Mouse (Mus musculus): ENCODE measurements around the gene Ankrd12.

Gene Ankrd12

DNA sequence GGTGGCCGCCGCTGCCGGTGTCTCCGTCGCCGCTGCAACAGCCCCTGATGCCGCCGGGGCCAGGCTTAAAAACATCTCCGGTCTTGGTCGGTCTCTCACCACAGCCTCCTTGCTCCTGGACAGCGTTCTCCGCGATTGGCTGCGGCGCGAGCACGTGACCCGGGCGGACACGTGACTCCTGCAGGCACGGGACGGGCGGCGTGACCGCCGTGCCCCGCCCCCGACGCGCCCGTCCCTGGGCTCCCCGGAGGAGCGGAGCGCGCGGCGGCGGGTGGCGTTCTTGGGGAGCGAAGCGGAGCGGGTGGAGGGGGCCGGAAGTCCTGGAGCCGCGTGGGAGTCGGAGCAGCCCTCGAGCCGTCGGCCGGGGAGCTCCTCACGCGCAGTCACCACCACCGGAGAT lies at the start of gene Ankrd12:
TSS of gene Ankrd12 (minus strand) at position 156 of the 400 bp plus-strand sequence.
- DNase-seq (ENCODE audit: low spot score), result peak; percentile 96

DNA sequence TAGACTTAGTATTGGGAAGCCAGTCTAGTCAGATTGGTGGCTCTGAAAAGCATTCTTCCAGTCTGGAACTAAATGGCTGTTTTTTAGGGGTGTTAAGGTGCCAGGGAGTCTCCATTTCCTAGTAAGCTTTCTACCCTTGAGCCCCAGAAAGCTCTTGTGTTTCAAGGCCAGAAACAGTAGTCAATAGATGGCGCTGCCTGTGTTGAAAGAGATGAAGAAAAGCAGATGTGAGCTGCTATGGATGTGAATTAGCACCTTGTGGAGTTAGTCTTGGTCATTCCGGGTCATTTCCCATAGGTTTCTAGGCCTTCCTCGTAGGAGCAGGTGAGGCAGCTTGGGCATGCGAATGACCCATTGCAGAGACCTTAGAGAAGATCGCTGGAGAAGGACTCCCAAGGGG lies 48.3 kb upstream of the Ankrd12 start:
- no peak for DNase-seq (ENCODE audit: low spot score)

- DNase-seq (ENCODE audit: low spot score), result no peak
Observed at GRCm38 (mm10) chr17:66123816-66124610, 47.1 kb upstream of the Ankrd12 start.

GRCm38 (mm10) chr17:66123066-66123815 lies 46.4 kb upstream of the Ankrd12 start, which contains the start of gene Ddx11:
Ddx11 (plus strand) TSS chr17:66123520.
- peak; percentile 90 for DNase-seq (ENCODE audit: low spot score)

DNA sequence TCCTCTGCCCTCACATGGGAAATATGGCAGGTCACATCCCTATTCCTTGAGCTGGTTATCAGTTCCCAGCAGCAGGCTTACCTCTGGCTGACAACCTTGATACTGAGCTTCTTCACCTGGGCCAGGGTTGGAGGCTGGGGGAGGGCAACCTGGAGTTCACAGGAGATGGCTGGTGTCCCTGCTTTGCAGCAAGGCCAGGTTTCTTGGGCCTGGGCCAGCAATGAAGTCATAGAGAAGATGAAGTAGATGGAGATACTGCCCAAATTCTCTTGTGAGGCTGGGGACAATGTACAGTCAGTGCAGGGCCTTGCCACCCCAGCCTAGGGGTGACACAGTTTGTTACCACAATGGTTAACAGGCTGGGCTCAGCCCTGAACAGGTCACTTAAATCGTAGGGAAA lies 43.8 kb upstream of the Ankrd12 start:
- no peak for DNase-seq (ENCODE audit: low spot score)

DNA sequence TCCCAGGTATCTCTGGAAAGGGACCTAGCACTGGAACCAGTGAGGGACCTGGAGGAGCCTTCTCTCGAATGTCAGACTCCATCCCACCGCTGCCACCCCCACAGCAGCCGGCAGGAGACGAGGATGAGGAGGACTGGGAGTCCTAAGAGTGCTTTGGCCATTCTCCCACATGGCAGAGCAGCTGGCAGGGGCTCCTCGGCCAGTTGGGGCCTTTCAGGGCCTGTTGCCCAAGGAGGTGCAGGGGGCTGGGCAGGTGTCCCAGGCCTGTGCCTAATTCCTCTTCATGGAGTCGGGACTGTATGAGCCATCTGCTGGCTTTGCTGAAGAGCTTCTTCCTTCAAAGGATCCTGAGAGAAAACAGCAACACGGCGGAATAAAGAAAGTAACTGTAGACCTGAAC lies 42.1 kb upstream of the Ankrd12 start:
- no peak for DNase-seq (ENCODE audit: low spot score)

GRCm38 (mm10) chr17:66112166-66112565 lies 35.3 kb upstream of the Ankrd12 start:
- DNase-seq (ENCODE audit: low spot score), result no peak

- peak; percentile 90 for DNase-seq (ENCODE audit: low spot score)
Observed at GRCm38 (mm10) chr17:66111402-66111959, 34.6 kb upstream of the Ankrd12 start, which contains the start of gene Washc1. Washc1 (plus strand) TSS chr17:66111545.

DNA sequence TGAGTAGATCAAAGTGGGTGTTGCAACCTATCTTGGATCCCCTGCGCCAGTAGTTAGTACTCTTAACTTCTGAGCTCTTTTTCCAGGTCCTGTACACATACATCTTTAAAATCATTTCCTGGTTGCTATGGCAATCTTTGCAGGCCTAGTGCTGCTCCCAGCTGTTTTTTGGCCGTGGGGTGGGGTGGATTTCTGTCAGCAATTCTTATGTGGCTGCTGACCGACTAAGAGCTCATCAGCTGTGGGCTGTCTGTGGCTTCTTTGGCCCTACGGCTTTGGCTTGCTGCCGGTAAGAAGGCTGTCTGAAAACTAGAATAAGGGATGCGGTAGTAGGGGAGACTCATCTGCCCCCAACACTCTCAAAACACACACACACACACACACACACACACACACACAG lies 33.9 kb upstream of the Ankrd12 start:
- no peak for DNase-seq (ENCODE audit: low spot score)

- no peak for DNase-seq (ENCODE audit: low spot score)
Observed at GRCm38 (mm10) chr17:66108198-66108597, 31.3 kb upstream of the Ankrd12 start.

GRCm38 (mm10) chr17:66107466-66107865 lies 30.6 kb upstream of the Ankrd12 start:
- no peak for DNase-seq (ENCODE audit: low spot score)

DNA sequence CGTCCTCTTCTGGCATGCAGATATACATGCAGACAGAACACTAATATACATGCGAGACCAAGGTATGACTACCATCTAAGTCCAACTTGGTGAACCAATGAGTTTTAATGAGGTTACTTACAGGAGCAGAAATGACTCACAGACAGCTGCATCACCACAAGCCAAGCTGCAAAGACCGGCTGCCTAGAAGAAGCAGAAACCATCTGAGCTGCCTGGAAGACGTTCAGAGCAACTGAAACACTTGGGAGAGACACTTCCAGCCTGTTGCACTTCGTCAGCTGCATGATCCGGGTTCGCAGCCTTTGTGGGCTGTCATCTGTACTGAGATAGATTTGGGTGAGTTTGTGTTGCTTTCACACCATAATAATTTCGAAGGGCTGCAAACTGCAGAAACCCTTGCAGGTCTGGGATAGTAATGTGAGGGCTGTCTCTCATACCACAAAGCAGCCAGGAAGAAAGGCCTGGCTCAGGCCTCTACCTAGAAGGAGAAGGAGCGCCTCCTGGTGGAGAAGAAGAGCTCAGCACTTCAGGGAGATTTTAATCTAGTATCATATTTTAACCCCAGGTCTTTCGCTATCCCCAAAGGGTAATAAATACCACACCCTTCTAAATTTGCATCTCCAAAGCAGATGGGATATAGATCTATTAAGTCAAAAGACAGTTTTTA lies 29.8 kb upstream of the Ankrd12 start:
- DNase-seq (ENCODE audit: low spot score), result no peak

- DNase-seq (ENCODE audit: low spot score), result no peak
Observed at GRCm38 (mm10) chr17:66104076-66104475, 27.2 kb upstream of the Ankrd12 start.

GRCm38 (mm10) chr17:66101380-66102330 lies 24.8 kb upstream of the Ankrd12 start, which contains the start of gene Ndufv2:
Ndufv2 (minus strand) TSS chr17:66101559.
- DNase-seq (ENCODE audit: low spot score), result peak; percentile 92

DNA sequence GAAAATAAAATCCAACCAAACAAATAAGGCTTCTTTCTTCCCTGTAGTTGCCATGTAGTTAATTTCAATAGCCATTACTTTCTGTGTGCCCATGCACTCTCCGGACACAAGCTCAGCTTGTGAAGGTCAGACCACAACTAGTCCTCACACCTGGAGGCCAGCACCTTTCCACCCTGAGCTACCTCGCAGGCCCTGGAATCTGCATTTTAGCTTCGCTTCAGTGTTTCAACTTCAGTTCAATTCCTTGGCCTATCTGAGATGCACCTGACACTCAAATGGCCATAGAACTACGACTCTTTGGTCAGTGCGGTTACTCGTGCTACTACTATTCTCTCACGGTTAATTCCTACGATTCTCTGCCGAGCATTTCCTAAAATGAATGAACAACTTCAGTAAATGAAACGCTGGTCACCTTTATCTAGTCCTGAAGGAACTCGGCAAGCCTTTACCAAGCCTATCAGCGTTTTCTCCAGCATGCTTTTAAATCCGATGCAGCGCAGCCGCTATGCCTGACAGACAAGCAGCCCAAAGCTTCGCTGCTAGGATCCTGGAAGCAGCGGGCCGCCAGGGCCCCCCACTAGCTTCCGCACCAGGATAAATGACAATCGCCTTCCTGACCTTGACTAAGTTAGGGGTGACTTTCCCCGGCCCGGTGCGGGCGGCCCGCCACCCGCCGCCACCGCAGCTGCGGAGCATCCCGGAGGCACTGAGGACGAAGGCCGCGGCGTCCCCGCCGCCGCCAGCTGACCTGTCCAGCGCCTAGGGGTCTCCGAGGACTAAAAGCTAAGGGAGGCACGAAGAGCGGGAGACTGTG lies 23.9 kb upstream of the Ankrd12 start:
- no peak for DNase-seq (ENCODE audit: low spot score)

DNA sequence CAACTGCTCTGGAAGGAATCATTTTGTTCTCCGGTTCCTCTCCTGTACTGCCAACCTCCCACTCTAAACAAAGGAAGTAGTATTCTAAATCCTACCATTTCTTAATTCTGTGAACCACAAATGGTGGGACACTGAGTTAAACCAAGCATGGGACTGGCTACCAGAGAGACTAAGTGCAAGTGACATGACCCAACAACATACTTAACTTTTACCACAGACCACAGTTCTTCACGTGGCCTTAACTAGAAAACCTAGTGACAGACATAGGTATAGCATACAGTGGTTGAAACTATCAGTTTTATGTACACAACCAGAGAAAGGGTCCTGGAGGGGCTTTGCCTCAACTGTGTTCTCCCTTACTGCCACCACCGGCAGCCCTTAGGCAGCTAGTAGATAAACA lies 15.8 kb upstream of the Ankrd12 start:
- no peak for DNase-seq (ENCODE audit: low spot score)

DNA sequence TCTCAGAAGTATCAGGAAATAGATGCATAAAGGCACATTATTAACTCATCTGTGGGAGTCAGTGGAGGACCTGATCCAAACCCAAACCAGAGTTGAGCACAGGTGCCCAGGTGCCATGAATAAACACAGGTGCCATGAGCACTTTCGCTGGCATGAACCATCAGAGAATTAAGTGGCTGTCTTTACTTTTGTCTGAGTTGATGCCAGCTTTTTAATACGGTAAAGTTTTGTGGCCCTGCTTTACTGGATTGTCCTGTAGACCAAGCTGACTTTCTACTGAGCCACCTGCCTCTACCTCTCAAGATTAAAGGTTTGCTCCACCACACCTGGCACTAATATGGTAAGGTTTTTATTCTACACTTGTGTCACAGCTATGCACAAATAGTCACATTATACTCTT lies 15.2 kb upstream of the Ankrd12 start:
- DNase-seq (ENCODE audit: low spot score), result no peak

DNA sequence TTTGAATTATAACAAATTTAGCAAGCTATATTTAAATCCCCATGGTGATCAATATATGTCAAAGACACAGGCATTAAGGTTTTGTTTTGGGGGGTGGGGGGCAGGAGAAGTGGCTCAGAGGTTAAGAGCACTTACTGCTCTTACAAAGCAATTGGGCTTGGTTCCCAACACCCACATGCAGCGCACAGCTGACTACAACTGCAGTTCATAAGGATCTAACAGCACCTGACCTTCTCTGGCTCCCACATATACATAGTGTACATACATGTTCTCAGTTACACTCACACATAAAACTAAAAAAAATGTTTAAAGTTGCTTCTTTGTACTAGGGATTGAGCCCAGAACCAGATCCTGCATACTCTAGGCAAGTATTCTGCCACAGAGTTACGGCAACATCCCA lies 14.5 kb upstream of the Ankrd12 start:
- DNase-seq (ENCODE audit: low spot score), result no peak

DNA sequence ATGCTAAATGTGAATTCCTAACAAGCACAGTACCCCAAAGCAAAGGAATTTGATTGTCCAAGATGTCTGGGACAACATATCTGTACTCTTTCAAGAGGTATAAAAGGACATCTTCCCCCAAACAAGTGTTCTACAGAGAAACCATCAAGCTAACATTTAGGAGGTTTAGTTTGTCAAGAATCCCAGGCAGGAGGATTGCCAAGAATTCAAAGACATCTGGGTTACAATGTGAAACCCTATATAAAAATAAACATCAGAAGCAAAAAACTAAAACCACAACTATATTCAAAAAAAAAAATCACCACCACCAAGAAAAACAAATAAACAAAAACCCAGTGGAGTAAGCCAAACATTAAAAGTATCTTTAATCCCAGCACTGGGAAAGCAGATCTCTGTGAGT lies 13.4 kb upstream of the Ankrd12 start:
- DNase-seq (ENCODE audit: low spot score), result no peak

DNA sequence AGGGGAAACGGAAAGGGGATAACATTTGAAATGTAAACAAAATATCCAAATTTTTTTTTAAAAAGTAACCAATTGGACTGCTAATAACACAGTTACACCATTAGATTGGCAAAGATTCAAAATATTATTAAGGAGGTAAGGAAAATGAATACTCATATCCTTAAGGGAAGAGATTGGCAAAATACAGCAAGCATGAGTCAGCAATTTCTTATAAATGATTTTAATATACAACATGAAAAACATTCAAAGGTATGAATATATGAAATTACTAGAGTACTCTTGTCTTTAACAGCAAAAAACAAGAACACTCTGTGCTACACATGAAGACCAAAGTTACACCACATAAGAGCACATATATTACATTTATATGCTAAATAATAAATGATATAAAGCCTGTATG lies 8.1 kb upstream of the Ankrd12 start:
- DNase-seq (ENCODE audit: low spot score), result no peak
